Mouse (Mus musculus): ENCODE measurements at regions not wholly inside any gene's neighbourhood (a gene's known extent, or its start where the extent isn't known, plus 50 kb on each side); places are given as distances from the start of the nearest gene placed in this dataset.

- H3K4me3 ChIP-seq, result 0 out of 2 replicates have a peak overlapping the region, but pooled peaks have one; percentile 3
Measured at GRCm38 (mm10) chr1:42260033-42260925, 435.3 kb upstream of the Pou3f3 start.

GRCm38 (mm10) chr1:42261031-42261430 is 434.5 kb upstream of the Pou3f3 start:
- Histone ChIP-seq H3K4me3 (no peak overlapping the region), H3K4me2 (replicated peaks) (no peak overlapping the region; the same call in 1 of the 2 replicates), H3K4me1 (peaks cover 41% of the 10 kb centered on the region), H3K27me3 (no peaks in the 10 kb centered on the region), H3K27ac (peak overlapping the region; percentile 83), H3K9ac (no peak overlapping the region), H3K36me3 (no peaks in the 10 kb centered on the region), H3K9me3 (replicated peaks) (no peaks in the 10 kb centered on the region)
- ATAC-seq (ENCODE audit: low FRiP score), result no peak
- WGBS, result 23% methylated on average over 3 of the region's 3 CpGs

More at GRCm38 (mm10) chr1:42260033-42260925, 435.3 kb upstream of the Pou3f3 start:
- Histone ChIP-seq H3K27me3 (no peaks in the 10 kb centered on the region), H3K9me3 (replicated peaks) (no peaks in the 10 kb centered on the region), H3K36me3 (no peaks in the 10 kb centered on the region), H3K27ac (peak overlapping the region; percentile 91), H3K4me1 (peaks cover 41% of the 10 kb centered on the region), H3K4me2 (replicated peaks) (peak overlapping the region; percentile 38), H3K9ac (peak overlapping the region; percentile 35)
- 46% methylated on average over 9 of the region's 9 CpGs for WGBS
- peak; percentile 25; the same call in 1 of the 2 replicates for ATAC-seq (ENCODE audit: low FRiP score)

GRCm38 (mm10) chr1:42261800-42262199 is 433.8 kb upstream of the Pou3f3 start:
- Histone ChIP-seq H3K4me1 (peaks cover 41% of the 10 kb centered on the region), H3K9me3 (replicated peaks) (no peaks in the 10 kb centered on the region), H3K4me2 (replicated peaks) (peak overlapping the region; percentile 52), H3K9ac (peak overlapping the region; percentile 51), H3K27ac (peak overlapping the region; percentile 83), H3K27me3 (no peaks in the 10 kb centered on the region), H3K4me3 (peak overlapping the region; percentile 28), H3K36me3 (no peaks in the 10 kb centered on the region)
- ATAC-seq (ENCODE audit: low FRiP score), result no peak
- 4% methylated on average over 13 of the region's 13 CpGs for WGBS

- Histone ChIP-seq H3K27me3 (no peaks in the 10 kb centered on the region), H3K27ac (peak overlapping the region; percentile 83), H3K36me3 (no peaks in the 10 kb centered on the region), H3K9me3 (replicated peaks) (no peaks in the 10 kb centered on the region), H3K4me3 (no peak overlapping the region), H3K4me1 (peaks cover 39% of the 10 kb centered on the region), H3K9ac (no peak overlapping the region), H3K4me2 (replicated peaks) (peak overlapping the region; percentile 30)
- 45% methylated on average over 5 of the region's 5 CpGs for WGBS
- no peak for ATAC-seq (ENCODE audit: low FRiP score)
Measured at GRCm38 (mm10) chr1:42262606-42263005, 433.0 kb upstream of the Pou3f3 start.

GRCm38 (mm10) chr1:42277130-42277529 is 418.4 kb upstream of the Pou3f3 start:
- ATAC-seq (ENCODE audit: low FRiP score), result no peak
- H3K4me2 ChIP-seq (replicated peaks), result no peak overlapping the region
- WGBS, result 53% methylated on average over 8 of the region's 8 CpGs

GRCm38 (mm10) chr1:42295841-42296240 is 399.7 kb upstream of the Pou3f3 start:
- no peaks in the 10 kb centered on the region; the same call in 1 of the 2 replicates for H3K4me1 ChIP-seq
- H3K36me3 ChIP-seq, result no peaks in the 10 kb centered on the region
- no peak overlapping the region for H3K9ac ChIP-seq
- WGBS, result 74% methylated on average over 10 of the region's 10 CpGs
- no peak overlapping the region for H3K27ac ChIP-seq
- ATAC-seq (ENCODE audit: low FRiP score), result no peak
- no peaks in the 10 kb centered on the region for H3K27me3 ChIP-seq
- no peak overlapping the region for H3K4me2 ChIP-seq (replicated peaks)
- H3K4me3 ChIP-seq, result no peak overlapping the region
- H3K9me3 ChIP-seq (replicated peaks), result no peaks in the 10 kb centered on the region

More at GRCm38 (mm10) chr1:42277130-42277529, 418.4 kb upstream of the Pou3f3 start:
- H3K4me1 ChIP-seq, result 0 out of 2 replicates have a peak, but pooled peaks cover 4% of the 10 kb centered on the region
- H3K9me3 ChIP-seq (replicated peaks), result 0 out of 2 replicates have a peak, but pooled peaks cover 10% of the 10 kb centered on the region
- no peaks in the 10 kb centered on the region for H3K36me3 ChIP-seq
- no peak overlapping the region for H3K9ac ChIP-seq
- no peaks in the 10 kb centered on the region for H3K27me3 ChIP-seq
- no peak overlapping the region for H3K4me3 ChIP-seq
- no peak overlapping the region for H3K27ac ChIP-seq

GRCm38 (mm10) chr1:42309251-42309650 is 386.3 kb upstream of the Pou3f3 start:
- H3K4me3 ChIP-seq, result no peak overlapping the region
- H3K9ac ChIP-seq, result no peak overlapping the region
- H3K9me3 ChIP-seq (replicated peaks), result no peaks in the 10 kb centered on the region
- H3K36me3 ChIP-seq, result no peaks in the 10 kb centered on the region
- ATAC-seq (ENCODE audit: low FRiP score), result no peak
- H3K4me1 ChIP-seq, result no peaks in the 10 kb centered on the region
- no peaks in the 10 kb centered on the region for H3K27me3 ChIP-seq
- no peak overlapping the region for H3K27ac ChIP-seq
- no peak overlapping the region for H3K4me2 ChIP-seq (replicated peaks)
- WGBS, result 93% methylated on average over 1 of the region's 1 CpGs

GRCm38 (mm10) chr1:42313494-42313893 is 382.1 kb upstream of the Pou3f3 start:
- Histone ChIP-seq H3K27ac (no peak overlapping the region), H3K4me1 (no peaks in the 10 kb centered on the region), H3K36me3 (no peaks in the 10 kb centered on the region), H3K4me2 (replicated peaks) (no peak overlapping the region), H3K9ac (no peak overlapping the region), H3K4me3 (no peak overlapping the region), H3K9me3 (replicated peaks) (no peaks in the 10 kb centered on the region), H3K27me3 (no peaks in the 10 kb centered on the region)
- WGBS, result 82% methylated on average over 4 of the region's 4 CpGs
- no peak for ATAC-seq (ENCODE audit: low FRiP score)

GRCm38 (mm10) chr1:42351884-42352283 is 343.7 kb upstream of the Pou3f3 start:
- no peak overlapping the region for H3K4me3 ChIP-seq
- peak overlapping the region; percentile 44; the same call in 1 of the 2 replicates for H3K27ac ChIP-seq
- no peaks in the 10 kb centered on the region for H3K9me3 ChIP-seq (replicated peaks)
- peak overlapping the region; percentile 13; the same call in 1 of the 2 replicates for H3K4me2 ChIP-seq (replicated peaks)
- peak; percentile 46; the same call in 1 of the 2 replicates for ATAC-seq (ENCODE audit: low FRiP score)
- 53% methylated on average over 4 of the region's 4 CpGs for WGBS
- H3K27me3 ChIP-seq, result no peaks in the 10 kb centered on the region
- H3K9ac ChIP-seq, result no peak overlapping the region
- no peaks in the 10 kb centered on the region for H3K36me3 ChIP-seq
- peaks cover 11% of the 10 kb centered on the region for H3K4me1 ChIP-seq

- H3K9ac ChIP-seq, result no peak overlapping the region
- H3K27ac ChIP-seq, result peak overlapping the region; percentile 44
- peak; percentile 56; the same call in 1 of the 2 replicates for ATAC-seq (ENCODE audit: low FRiP score)
- no peak overlapping the region for H3K4me3 ChIP-seq
- no peaks in the 10 kb centered on the region for H3K27me3 ChIP-seq
- H3K4me1 ChIP-seq, result peaks cover 11% of the 10 kb centered on the region
- peak overlapping the region; percentile 13; the same call in 1 of the 2 replicates for H3K4me2 ChIP-seq (replicated peaks)
- WGBS, result 63% methylated on average over 13 of the region's 13 CpGs
- no peaks in the 10 kb centered on the region for H3K36me3 ChIP-seq
- H3K9me3 ChIP-seq (replicated peaks), result no peaks in the 10 kb centered on the region
Measured at GRCm38 (mm10) chr1:42352389-42352788, 343.2 kb upstream of the Pou3f3 start.

- no peak for ATAC-seq (ENCODE audit: low FRiP score)
- H3K27ac ChIP-seq, result no peak overlapping the region; the same call in 1 of the 2 replicates
- no peak overlapping the region for H3K4me3 ChIP-seq
- H3K4me2 ChIP-seq (replicated peaks), result no peak overlapping the region
- 80% methylated on average over 8 of the region's 8 CpGs for WGBS
- H3K4me1 ChIP-seq, result peaks cover 11% of the 10 kb centered on the region
- no peaks in the 10 kb centered on the region for H3K27me3 ChIP-seq
- no peaks in the 10 kb centered on the region for H3K36me3 ChIP-seq
- no peaks in the 10 kb centered on the region for H3K9me3 ChIP-seq (replicated peaks)
- H3K9ac ChIP-seq, result no peak overlapping the region
Measured at GRCm38 (mm10) chr1:42353096-42353495, 342.5 kb upstream of the Pou3f3 start.

- Histone ChIP-seq H3K9ac (no peak overlapping the region), H3K4me3 (no peak overlapping the region), H3K27me3 (no peaks in the 10 kb centered on the region), H3K36me3 (no peaks in the 10 kb centered on the region), H3K9me3 (replicated peaks) (no peaks in the 10 kb centered on the region), H3K4me1 (peaks cover 11% of the 10 kb centered on the region), H3K4me2 (replicated peaks) (no peak overlapping the region), H3K27ac (no peak overlapping the region)
- no peak; the same call in 1 of the 2 replicates for ATAC-seq (ENCODE audit: low FRiP score)
- 85% methylated on average over 6 of the region's 6 CpGs for WGBS
Measured at GRCm38 (mm10) chr1:42354020-42354419, 341.5 kb upstream of the Pou3f3 start.
